In the genomic region with DNA sequence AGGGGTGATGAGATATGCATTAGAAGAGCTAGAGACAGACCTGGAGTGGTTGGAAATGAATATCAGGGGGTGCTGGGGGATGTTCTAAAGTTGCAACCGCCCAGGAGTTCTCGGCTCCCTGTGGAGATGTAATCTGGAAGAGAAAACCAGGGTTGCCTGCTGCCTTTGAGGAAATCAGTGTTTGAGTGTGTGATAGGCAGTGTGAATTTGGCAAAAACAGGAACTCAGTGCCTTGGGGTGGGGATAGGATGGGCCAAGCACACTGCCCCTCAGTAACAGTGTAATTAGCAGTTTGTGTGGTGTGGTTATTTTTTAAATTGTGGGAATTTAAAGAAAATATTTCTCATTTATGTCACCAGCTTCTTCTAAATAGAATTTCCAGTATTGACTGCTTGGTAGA, we compare ENCODE assay signal across 11 mouse cellular contexts.
A peak's percentile ranks its signal among the peaks of the same experiment; 100 is the strongest.
DNase-seq lines count a peak whose midpoint lies in the region; ATAC-seq and TF ChIP-seq lines count a peak whose summit lies in the region.
"Had no signal": no experiment of that assay in that cellular context is flagged by ENCODE, and none has a peak within 500 bp of the region (broad histone marks: within the 10 kb centered on the region; RNA-seq: fewer than 3 reads in every experiment).

No protein-coding gene starts in this region.

- H3K4me2 ChIP-seq in forebrain, embryonic 12.5 days, result peak overlapping the region; percentile 15; the same call in 1 of the 2 replicates
- H3K4me2 ChIP-seq in forebrain, postnatal 0 days (ENCODE audit: low read depth), result no peak overlapping the region
- H3K4me2 ChIP-seq in neural tube, embryonic 15.5 days, result no peak overlapping the region

- peak overlapping the region; percentile 38; the same call in 1 of the 2 replicates for H3K27ac ChIP-seq in forebrain, embryonic 12.5 days
- no peak overlapping the region for H3K27ac ChIP-seq in forebrain, postnatal 0 days (ENCODE audit: low read depth, low read length)
- peak overlapping the region; percentile 78; the same call in 1 of the 2 replicates for H3K27ac ChIP-seq in layer of hippocampus, adult 2 months
- H3K27ac ChIP-seq in neural tube, embryonic 15.5 days (replicated peaks), result peak overlapping the region; percentile 54

- no peaks in the 10 kb centered on the region for H3K36me3 ChIP-seq in forebrain, embryonic 12.5 days (replicated peaks)
- H3K36me3 ChIP-seq in forebrain, postnatal 0 days (ENCODE audit: insufficient read depth), result no peaks in the 10 kb centered on the region
- no peaks in the 10 kb centered on the region for H3K36me3 ChIP-seq in neural tube, embryonic 15.5 days
- H3K36me3 ChIP-seq: limb, embryonic 13.5 days had no signal

- 29% methylated on average over 2 of the region's 2 CpGs for WGBS in forebrain, embryonic 12.5 days
- 28% methylated on average over 2 of the region's 2 CpGs for WGBS in forebrain, postnatal 0 days
- WGBS in neural tube, embryonic 15.5 days, result 38% methylated on average over 2 of the region's 2 CpGs

- peaks cover 51% of the 10 kb centered on the region for H3K4me1 ChIP-seq in forebrain, embryonic 12.5 days
- H3K4me1 ChIP-seq in forebrain, postnatal 0 days (ENCODE audit: insufficient read depth), result peaks cover 21% of the 10 kb centered on the region; the same call in 1 of the 2 replicates
- H3K4me1 ChIP-seq in neural tube, embryonic 15.5 days, result peaks cover 43% of the 10 kb centered on the region

- no peaks in the 10 kb centered on the region for H3K9me3 ChIP-seq in forebrain, embryonic 12.5 days
- H3K9me3 ChIP-seq in forebrain, postnatal 0 days (ENCODE audit: low read length), result no peaks in the 10 kb centered on the region
- no peaks in the 10 kb centered on the region for H3K9me3 ChIP-seq in neural tube, embryonic 15.5 days (replicated peaks)
- H3K9me3 ChIP-seq: limb, embryonic 13.5 days had no signal

- no peak for TF ChIP-seq CTCF in forebrain, postnatal 0 days (IDR thresholded peaks at IDR 0.05; ENCODE audit: low read depth)
- no peak for TF ChIP-seq CTCF in layer of hippocampus, adult 2 months (conservative IDR thresholded peaks at IDR 0.05)

- peaks cover 24% of the 10 kb centered on the region for H3K27me3 ChIP-seq in forebrain, embryonic 12.5 days
- H3K27me3 ChIP-seq in forebrain, postnatal 0 days (ENCODE audit: insufficient read depth, low read length), result no peaks in the 10 kb centered on the region
- no peaks in the 10 kb centered on the region for H3K27me3 ChIP-seq in neural tube, embryonic 15.5 days (replicated peaks)

- no peak for ATAC-seq in forebrain, embryonic 12.5 days (ENCODE audit: low FRiP score)
- no peak for ATAC-seq in forebrain, postnatal 0 days
- peak; percentile 62 for ATAC-seq in granulocyte monocyte progenitor cell, adult 5-6 weeks (replicated peaks; ENCODE audit: poor library complexity, severe bottlenecking)
- no peak for ATAC-seq in neural tube, embryonic 15.5 days (ENCODE audit: low FRiP score)
- no peak for ATAC-seq in erythroid progenitor cell, adult 5-6 weeks (replicated peaks; ENCODE audit: low FRiP score, poor library complexity, severe bottlenecking)

- no peak overlapping the region for H3K4me3 ChIP-seq in forebrain, embryonic 12.5 days (replicated peaks)
- no peak overlapping the region for H3K4me3 ChIP-seq in forebrain, postnatal 0 days (ENCODE audit: low read depth, low read length)
- no peak overlapping the region; the same call in 1 of the 2 replicates for H3K4me3 ChIP-seq in layer of hippocampus, adult 2 months
- no peak overlapping the region for H3K4me3 ChIP-seq in neural tube, embryonic 15.5 days (replicated peaks)
- H3K4me3 ChIP-seq: limb, embryonic 13.5 days had no signal

- H3K9ac ChIP-seq in forebrain, embryonic 12.5 days, result no peak overlapping the region; the same call in 1 of the 2 replicates
- no peak overlapping the region for H3K9ac ChIP-seq in forebrain, postnatal 0 days
- no peak overlapping the region for H3K9ac ChIP-seq in neural tube, embryonic 15.5 days (replicated peaks)

- no peak for DNase-seq in forebrain, postnatal 0 days
- no peak for DNase-seq in layer of hippocampus, adult 2 months (ENCODE audit: low spot score in 2 of 2)
- no peak for DNase-seq in layer of hippocampus, adult 9-11 months
- DNase-seq in adrenal gland, adult (ENCODE audit: inconsistent age in 2 of 2, low spot score in 1 of 2), result no peak
- DNase-seq: spleen, adult 18-20 months; thymus, postnatal 25 days had no signal
